Mouse (Mus musculus): ENCODE measurements around the gene Rapgef2.
"Not testable (repeated sequence)": the region's sequence is repeated elsewhere in the genome, so short reads cannot be mapped to it uniquely, and the experiment has no call there.

- TF ChIP-seq CTCF (IDR thresholded peaks at IDR 0.05; ENCODE audit: borderline replicate concordance, extremely low read depth, insufficient read depth, insufficient read length); POLR2A (IDR thresholded peaks at IDR 0.05; ENCODE audit: borderline replicate concordance, extremely low read depth, insufficient read depth, insufficient read length, poor library complexity, severe bottlenecking): not testable (repeated sequence)
Measured at GRCm38 (mm10) chr3:79226807-79227206, 59.5 kb downstream of the Rapgef2 start.

All from brain, embryonic 14.5 days (tissue).